Mouse (Mus musculus) midbrain, embryonic 14.5 days (tissue): ENCODE data around the gene Map2k5. TPM values are rescaled to one million over a fixed set of nuclear protein-coding genes. Genes with fewer than 3 reads are reported as not detected.
A peak's percentile ranks its signal among the peaks of the same experiment; 100 is the strongest.

ENCODE experiments used
- ATAC-seq: fragments of 200-750 bp; cut with Nextera tagmentation; 2 replicates; pipeline ENCODE4 v1.8.0; 2017; ENCODE audit warnings: moderate number of reproducible peaks, moderate library complexity; ENCODE audit not compliant: low FRiP score, low TSS enrichment
- DNase-seq: peaks from one replicate; pipeline ENCODE4 v3.0.0-alpha.2; 2015
- H3K27ac ChIP-seq: fragments of 300-500 bp; sonication (generic); replicated peaks from 2 replicates; pipeline ENCODE4 v1.5.1; 2014; ENCODE audit warnings: mild to moderate bottlenecking, low read depth, low read length, moderate library complexity
- H3K27me3 ChIP-seq: fragments of 300-500 bp; sonication (generic); 2 replicates; pipeline ENCODE4 v1.6.1; 2014; ENCODE audit warnings: low read length, control low read depth, mixed read lengths; ENCODE audit not compliant: control insufficient read depth, insufficient read depth
- H3K36me3 ChIP-seq: fragments of 300-500 bp; sonication (generic); 2 replicates; pipeline ENCODE4 v1.6.1; 2014; ENCODE audit warnings: low read length, control low read depth; ENCODE audit not compliant: control insufficient read depth, insufficient read depth
- H3K4me1 ChIP-seq: fragments of 300-500 bp; sonication (generic); 2 replicates; pipeline ENCODE4 v1.6.1; 2014; ENCODE audit warnings: mild to moderate bottlenecking, antibody characterized with exemption, low read length, control low read depth; ENCODE audit not compliant: control insufficient read depth, insufficient read depth
- H3K4me2 ChIP-seq: fragments of 300-500 bp; sonication (generic); 2 replicates; pipeline ENCODE4 v1.6.1; 2014; ENCODE audit warnings: mild to moderate bottlenecking, low read length, moderate library complexity
- H3K4me3 ChIP-seq: fragments of 300-500 bp; sonication (generic); replicated peaks from 2 replicates; pipeline ENCODE4 v1.5.1; 2014; ENCODE audit warnings: low read depth, low read length
- H3K9ac ChIP-seq: fragments of 300-500 bp; sonication (generic); replicated peaks from 2 replicates; pipeline ENCODE4 v1.6.1; 2014; ENCODE audit warnings: mild to moderate bottlenecking, low read length, moderate library complexity
- H3K9me3 ChIP-seq: fragments of 300-500 bp; sonication (generic); 2 replicates; pipeline ENCODE4 v1.6.1; 2016; ENCODE audit warnings: low read length, control low read depth, mixed read lengths; ENCODE audit not compliant: control insufficient read depth
- WGBS: fragments of 180-500 bp; shearing (Covaris S2); extraction: QIAGEN DNeasy Blood & Tissue Kit; methylation state at CpG from one replicate; pipeline ENCODE4 v1.1.7; 2014; 5-methylcytosine and 5-hydroxymethylcytosine counted together
- polyA plus RNA-seq: library from polyadenylated mRNA; unstranded; fragments of >200 nt; fragmentation: Nextera tagmentation; extraction: Ambion mirVana; gene quantifications from 2 replicates; pipeline ENCODE4 v1.2.1, GENCODE M21; 2014

The Map2k5 gene
- polyA plus RNA-seq, 1 experiment from 2014 or later = 43.9 TPM

DNA sequence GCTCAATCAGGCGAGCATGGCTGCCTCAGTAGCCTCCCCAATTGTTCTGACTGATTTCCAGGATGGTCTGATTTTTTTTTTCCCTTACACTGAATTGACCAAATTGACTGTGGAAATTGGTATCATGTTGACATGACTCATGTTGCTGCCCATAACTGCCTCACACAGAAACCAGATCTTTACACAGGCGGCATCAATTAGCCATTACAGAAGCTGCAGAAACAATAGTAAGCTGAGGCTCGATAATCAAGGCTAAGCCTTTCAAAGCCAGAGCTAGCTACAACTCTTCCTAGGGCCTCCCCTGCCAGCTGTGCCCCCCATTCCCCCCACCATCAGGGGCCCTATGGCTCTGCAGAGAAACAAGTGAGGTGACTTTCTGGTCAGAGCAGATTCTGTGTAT is 107.9 kb downstream of the Map2k5 start:
- Histone ChIP-seq H3K9ac (no peak overlapping the region), H3K27me3 (no peaks in the 10 kb centered on the region), H3K4me2 (no peak overlapping the region), H3K4me3 (no peak overlapping the region), H3K36me3 (0 out of 2 replicates have a peak, but pooled peaks cover 2% of the 10 kb centered on the region), H3K27ac (no peak overlapping the region), H3K9me3 (no peaks in the 10 kb centered on the region), H3K4me1 (no peaks in the 10 kb centered on the region)
- 48% methylated on average over 3 of the region's 3 CpGs for WGBS
- DNase-seq (no peak), ATAC-seq (no peak)

- no peak for ATAC-seq
- H3K9me3 ChIP-seq = no peaks in the 10 kb centered on the region
- no peak overlapping the region for H3K9ac ChIP-seq
- DNase-seq = no peak
- no peaks in the 10 kb centered on the region for H3K27me3 ChIP-seq
- H3K4me1 ChIP-seq = no peaks in the 10 kb centered on the region
- H3K4me2 ChIP-seq = no peak overlapping the region
- H3K4me3 ChIP-seq = no peak overlapping the region
- H3K36me3 ChIP-seq = no peaks in the 10 kb centered on the region
- H3K27ac ChIP-seq = no peak overlapping the region
- 82% methylated on average over 1 of the region's 1 CpGs for whole genome bisulfite sequencing
Observed at GRCm38 (mm10) chr9:63263188-63263587, 114.5 kb downstream of the Map2k5 start.

DNA sequence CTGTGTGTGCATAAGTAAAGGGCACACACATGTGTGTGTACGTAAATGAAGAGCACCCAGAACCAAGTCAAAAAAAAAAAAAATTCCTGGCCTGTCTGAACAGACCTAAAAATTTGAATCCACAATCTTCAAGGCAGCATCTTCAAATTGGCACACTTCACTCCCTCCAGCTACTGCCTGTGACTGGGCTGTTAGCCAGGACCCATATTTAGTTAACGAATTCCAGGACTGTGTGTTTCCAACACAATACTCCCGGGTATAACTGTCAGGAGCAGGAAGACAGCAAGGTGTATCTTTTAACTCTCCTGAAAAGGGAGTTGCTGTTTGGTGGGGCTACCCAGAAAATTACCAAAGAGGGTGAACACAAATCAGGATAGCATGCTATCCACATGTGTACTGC is 118.9 kb downstream of the Map2k5 start:
- H3K27ac ChIP-seq = no peak overlapping the region
- no peak for DNase-seq
- H3K36me3 ChIP-seq = no peaks in the 10 kb centered on the region
- H3K4me2 ChIP-seq = no peak overlapping the region
- H3K27me3 ChIP-seq = no peaks in the 10 kb centered on the region
- 76% methylated on average over 3 of the region's 3 CpGs for WGBS
- H3K9ac ChIP-seq = no peak overlapping the region
- H3K4me1 ChIP-seq = no peaks in the 10 kb centered on the region
- ATAC-seq = no peak
- no peak overlapping the region for H3K4me3 ChIP-seq
- H3K9me3 ChIP-seq = no peaks in the 10 kb centered on the region

DNA sequence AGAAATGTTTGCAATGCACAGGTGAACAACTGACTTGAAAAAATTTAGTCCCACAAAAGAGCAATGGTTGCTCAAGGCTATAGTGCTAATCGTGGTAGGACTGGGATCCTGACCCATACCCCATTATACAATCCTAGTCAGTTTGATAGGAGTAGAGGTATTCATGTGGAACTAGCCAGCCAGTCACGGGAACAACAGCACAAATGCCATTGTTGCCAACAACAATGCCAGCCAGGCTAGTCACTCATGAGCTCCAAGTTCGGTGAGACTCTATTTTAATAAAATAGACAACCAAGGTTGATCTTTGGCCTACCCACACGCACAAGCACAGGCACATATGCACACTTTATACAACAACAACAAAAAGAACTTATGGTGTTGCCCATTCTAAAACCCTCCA is 120.0 kb downstream of the Map2k5 start:
- Histone ChIP-seq H3K36me3 (no peaks in the 10 kb centered on the region), H3K4me2 (no peak overlapping the region), H3K4me3 (no peak overlapping the region), H3K4me1 (no peaks in the 10 kb centered on the region), H3K27me3 (no peaks in the 10 kb centered on the region), H3K9ac (no peak overlapping the region), H3K27ac (no peak overlapping the region), H3K9me3 (no peaks in the 10 kb centered on the region)
- ATAC-seq = no peak
- 38% methylated on average over 4 of the region's 4 CpGs for WGBS
- no peak for DNase-seq

DNA sequence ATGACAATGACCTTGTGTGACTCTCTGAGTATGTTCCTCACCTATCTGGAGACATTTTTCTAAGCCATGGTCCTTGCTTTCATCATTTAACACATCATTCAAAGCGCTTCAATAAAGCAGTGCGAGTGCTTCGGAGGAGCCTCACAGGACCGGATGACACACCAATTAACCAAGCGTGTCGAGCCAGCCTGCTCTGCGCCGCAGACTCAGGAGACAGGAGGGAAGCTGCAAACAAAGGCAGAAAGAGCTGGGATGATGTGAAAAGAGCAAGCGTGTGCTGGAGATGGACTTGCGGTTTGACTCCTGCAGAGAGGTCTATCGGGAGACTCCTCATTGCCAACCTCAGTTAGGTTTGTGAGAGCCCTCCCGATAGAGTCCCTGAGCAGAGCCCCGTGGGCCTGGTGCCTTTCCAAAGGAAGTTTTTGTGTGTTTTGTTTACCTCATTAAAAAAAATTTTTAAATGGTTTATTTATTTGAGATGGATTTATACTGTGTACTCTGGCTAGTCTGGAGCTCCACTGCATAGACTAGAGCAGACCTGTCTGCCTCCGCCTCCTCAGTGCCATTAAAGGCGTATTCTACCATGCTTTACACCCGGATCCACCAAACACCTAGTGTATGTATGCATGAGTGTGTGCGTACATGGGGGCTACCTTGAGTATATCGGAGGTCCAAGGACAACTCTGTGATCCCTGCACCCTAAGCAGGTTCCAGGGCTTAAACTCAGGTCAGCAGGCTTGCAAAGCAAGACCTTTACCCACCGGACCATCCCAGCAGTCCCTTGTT is 126.7 kb downstream of the Map2k5 start:
- Histone ChIP-seq H3K27me3 (no peaks in the 10 kb centered on the region), H3K27ac (peak overlapping the region; percentile 74), H3K36me3 (no peaks in the 10 kb centered on the region), H3K9ac (no peak overlapping the region; the same call in 1 of the 2 replicates), H3K4me3 (no peak overlapping the region), H3K4me2 (peak overlapping the region; percentile 29), H3K9me3 (no peaks in the 10 kb centered on the region), H3K4me1 (peaks cover 9% of the 10 kb centered on the region)
- ATAC-seq (peak; percentile 62; the same call in 1 of the 2 replicates), DNase-seq (peak; percentile 81)
- WGBS = 34% methylated on average over 19 of the region's 19 CpGs

- Histone ChIP-seq H3K27ac (no peak overlapping the region), H3K9ac (no peak overlapping the region), H3K4me2 (no peak overlapping the region), H3K4me1 (peaks cover 9% of the 10 kb centered on the region), H3K27me3 (no peaks in the 10 kb centered on the region), H3K36me3 (no peaks in the 10 kb centered on the region), H3K4me3 (no peak overlapping the region), H3K9me3 (no peaks in the 10 kb centered on the region)
- ATAC-seq (no peak), DNase-seq (no peak)
Observed at GRCm38 (mm10) chr9:63248095-63248787, 129.5 kb downstream of the Map2k5 start.

DNA sequence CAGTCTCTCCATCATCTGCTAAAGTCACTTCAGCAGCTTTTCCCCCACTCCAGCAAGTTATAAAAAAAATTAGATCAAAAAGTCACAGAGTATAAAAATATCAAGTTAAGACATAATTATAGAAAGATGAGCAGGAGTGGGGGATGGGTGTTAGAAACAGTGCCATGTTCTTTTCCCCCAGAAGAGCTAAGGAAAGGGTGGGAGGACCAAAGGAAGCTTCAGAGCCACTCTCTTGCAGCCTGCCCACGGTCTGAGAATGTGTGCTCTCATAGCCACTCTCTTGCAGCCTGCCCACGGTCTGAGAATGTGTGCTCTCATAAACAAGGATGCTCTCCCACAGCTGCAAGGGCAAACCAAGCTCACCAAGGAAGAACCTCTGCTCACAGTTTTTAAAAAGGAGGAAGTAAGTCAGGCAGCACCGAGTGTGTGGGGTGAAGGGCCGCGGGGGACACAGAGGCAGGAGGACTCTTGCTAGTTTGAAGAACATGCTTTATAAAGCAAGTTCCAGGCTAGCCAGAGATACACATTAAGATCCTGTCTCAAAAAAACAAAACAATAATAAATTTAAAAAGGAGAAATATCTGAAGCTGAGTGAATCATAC is 131.0 kb downstream of the Map2k5 start:
- Histone ChIP-seq H3K36me3 (no peaks in the 10 kb centered on the region), H3K4me3 (no peak overlapping the region), H3K27ac (no peak overlapping the region), H3K9ac (no peak overlapping the region), H3K4me2 (no peak overlapping the region), H3K4me1 (peaks cover 14% of the 10 kb centered on the region), H3K27me3 (no peaks in the 10 kb centered on the region), H3K9me3 (no peaks in the 10 kb centered on the region)
- DNase-seq (no peak), ATAC-seq (no peak)
- 70% methylated on average over 5 of the region's 5 CpGs for WGBS

DNA sequence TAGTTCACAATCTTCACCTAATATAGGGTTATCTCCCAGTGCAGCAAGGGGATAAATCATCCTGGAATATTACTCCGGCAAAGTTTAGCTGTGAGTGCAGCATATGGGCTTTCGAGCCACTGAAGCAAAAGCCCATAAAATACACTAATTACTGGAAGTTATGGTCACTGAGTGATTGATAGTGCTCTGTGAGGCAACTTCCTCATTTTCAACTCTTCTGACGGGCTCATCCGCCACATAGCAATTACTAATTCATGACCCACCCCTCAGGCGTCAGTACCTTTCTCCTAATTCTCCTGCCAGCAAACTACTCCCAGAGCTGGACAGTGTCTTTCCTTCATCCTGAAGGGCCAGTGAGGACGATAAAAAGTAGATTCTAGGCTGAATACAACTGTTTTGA is 135.7 kb downstream of the Map2k5 start:
- WGBS = 66% methylated on average over 6 of the region's 6 CpGs
- no peak overlapping the region for H3K27ac ChIP-seq

More for the DNA sequence above, 135.7 kb downstream of the Map2k5 start:
- Histone ChIP-seq H3K9me3 (no peaks in the 10 kb centered on the region), H3K4me1 (peaks cover 11% of the 10 kb centered on the region; the same call in 1 of the 2 replicates), H3K9ac (no peak overlapping the region), H3K4me3 (no peak overlapping the region), H3K4me2 (no peak overlapping the region), H3K27me3 (no peaks in the 10 kb centered on the region), H3K36me3 (no peaks in the 10 kb centered on the region)
- no peak for DNase-seq
- ATAC-seq = no peak
